Mouse (Mus musculus) small intestine, adult 2 months (tissue): ENCODE measurements around the gene Large2. TPM values are rescaled to one million over a fixed set of nuclear protein-coding genes. Genes with fewer than 3 reads are reported as not detected.
A peak's percentile ranks its signal among the peaks of the same experiment; 100 is the strongest.

Source experiments
- H3K27ac ChIP-seq: fragments of 200-500 bp; 2 replicates; pipeline ENCODE4 v1.5.1; 2012; ENCODE audit warnings: low read depth, low read length, control low read depth, inconsistent platforms; ENCODE audit not compliant: insufficient read depth
- H3K27me3 ChIP-seq: fragments of 200-500 bp; 2 replicates; pipeline ENCODE4 v1.6.1; 2012; ENCODE audit warnings: mild to moderate bottlenecking, moderate library complexity, low read length, inconsistent platforms; ENCODE audit not compliant: control insufficient read depth, insufficient read depth
- H3K36me3 ChIP-seq: fragments of 200-500 bp; 2 replicates; pipeline ENCODE4 v1.6.1; 2012; ENCODE audit warnings: mild to moderate bottlenecking, low read length, control low read depth, inconsistent platforms; ENCODE audit not compliant: control insufficient read depth, insufficient read depth
- H3K4me1 ChIP-seq: fragments of 200-500 bp; 2 replicates; pipeline ENCODE4 v1.6.1; 2012; ENCODE audit warnings: low read length, inconsistent platforms, mixed read lengths; ENCODE audit not compliant: control insufficient read depth, insufficient read depth, insufficient read length
- H3K4me3 ChIP-seq: fragments of 200-500 bp; 2 replicates; pipeline ENCODE4 v1.5.1; 2012; ENCODE audit warnings: low read depth, mild to moderate bottlenecking, control low read depth, inconsistent platforms, low read length, moderate library complexity
- CTCF ChIP-seq: fragments of 200-500 bp; IDR thresholded peaks from 2 replicates; pipeline ENCODE4 v1.5.1; 2012; ENCODE audit warnings: low read depth, mild to moderate bottlenecking, control low read depth, inconsistent platforms, low read length, moderate library complexity, mixed read lengths; ENCODE audit not compliant: insufficient replicate concordance, insufficient read length; ENCODE audit errors: extremely low read depth
- POLR2A ChIP-seq: fragments of 200-500 bp; IDR thresholded peaks from 2 replicates; pipeline ENCODE4 v1.6.1; 2012; ENCODE audit warnings: low read depth, mild to moderate bottlenecking, control low read depth, inconsistent platforms, low read length, moderate library complexity
- WGBS: fragments of 180-500 bp; shearing (Covaris S2); methylation state at CpG from one replicate; pipeline ENCODE4 v1.1.7; 2018; 5-methylcytosine and 5-hydroxymethylcytosine counted together
- polyA plus RNA-seq: library from polyadenylated mRNA; depleted of rRNA; stranded (reverse); fragments of >200 nt; gene quantifications from 2 replicates; pipeline ENCODE4 v1.2.3, GENCODE M21; 2012

Large2 gene
- polyA plus RNA-seq, 1 experiment, result 12.3 TPM

DNA sequence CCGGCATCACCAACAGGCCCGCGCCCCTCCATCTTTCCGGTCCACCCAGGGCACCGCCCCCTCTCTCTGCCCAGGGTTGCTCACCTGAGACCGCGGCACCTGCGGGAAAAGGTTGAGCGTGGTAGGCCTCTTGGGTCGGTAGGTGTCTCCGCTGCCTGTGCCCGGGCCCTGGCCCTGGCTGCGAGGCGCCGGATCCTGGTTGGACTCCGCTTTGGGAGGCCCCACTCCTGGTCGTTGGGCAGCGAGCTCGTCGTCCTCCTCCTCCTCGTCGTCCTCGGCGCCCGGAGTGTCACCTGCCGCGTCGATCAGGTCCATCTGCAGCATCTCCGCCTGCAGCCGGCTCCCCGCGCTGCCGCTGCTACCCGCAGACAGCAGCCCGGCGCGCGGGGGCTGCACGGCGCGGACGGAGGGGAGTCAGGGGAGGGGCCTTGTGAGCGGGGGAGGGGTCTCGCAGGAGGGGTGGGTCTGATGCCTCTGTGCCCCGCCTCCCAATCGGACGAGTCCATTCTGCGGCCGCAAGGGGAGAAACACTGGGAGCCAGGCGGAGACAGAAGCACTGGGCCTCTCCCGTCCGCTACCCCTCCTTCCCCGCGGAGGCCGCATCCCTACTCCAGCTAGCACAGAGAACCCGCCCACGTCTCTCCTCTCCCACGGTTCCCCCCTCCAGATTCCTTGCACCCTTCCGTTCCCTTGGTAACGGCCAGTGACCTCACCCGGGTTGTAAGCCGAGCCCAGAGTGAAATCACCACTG is 14.4 kb upstream of the Large2 start:
- Histone ChIP-seq H3K36me3 (no peaks in the 10 kb centered on the region), H3K27ac (no peak overlapping the region)
- 2% methylated on average over 62 of the region's 62 CpGs for WGBS

DNA sequence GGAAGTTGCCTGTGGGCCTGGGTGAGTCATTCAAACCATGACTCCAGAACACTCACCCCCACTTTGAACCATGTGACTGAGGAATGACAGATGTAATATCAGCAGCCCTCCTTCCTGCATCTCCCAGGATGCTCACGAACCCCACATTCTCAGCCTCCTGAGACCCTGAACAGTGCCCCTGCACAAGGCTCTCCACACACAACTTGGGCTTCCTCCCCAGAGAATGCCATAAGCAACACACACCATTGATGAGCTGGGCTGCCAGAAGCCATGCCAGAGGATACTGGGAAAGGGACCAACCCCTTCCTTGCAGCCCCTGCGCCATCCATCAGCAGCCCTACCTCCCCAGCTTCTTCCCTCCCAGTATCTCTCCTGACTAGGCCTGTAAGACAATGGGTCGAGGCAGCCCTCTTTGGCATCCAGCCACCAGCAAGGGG is 13.4 kb upstream of the Large2 start:
- H3K4me1 ChIP-seq, result no peaks in the 10 kb centered on the region; the same call in 1 of the 2 replicates
- no peak for TF ChIP-seq CTCF
- TF ChIP-seq POLR2A, result no peak
- 64% methylated on average over 3 of the region's 3 CpGs for WGBS
- no peak overlapping the region for H3K4me3 ChIP-seq
- no peaks in the 10 kb centered on the region for H3K36me3 ChIP-seq
- peaks cover 19% of the 10 kb centered on the region for H3K27me3 ChIP-seq
- no peak overlapping the region for H3K27ac ChIP-seq

More for the DNA sequence above, 14.4 kb upstream of the Large2 start:
- Histone ChIP-seq H3K27me3 (peaks cover 19% of the 10 kb centered on the region), H3K4me3 (peak overlapping the region; percentile 67), H3K4me1 (no peaks in the 10 kb centered on the region; the same call in 1 of the 2 replicates)
- TF ChIP-seq POLR2A (no peak), CTCF (no peak)

GRCm38 (mm10) chr2:92387646-92388045 is 13.0 kb upstream of the Large2 start:
- Histone ChIP-seq H3K4me1 (no peaks in the 10 kb centered on the region; the same call in 1 of the 2 replicates), H3K27ac (no peak overlapping the region), H3K36me3 (0 out of 2 replicates have a peak, but pooled peaks cover 2% of the 10 kb centered on the region), H3K27me3 (peaks cover 18% of the 10 kb centered on the region), H3K4me3 (no peak overlapping the region)
- TF ChIP-seq CTCF (no peak), POLR2A (no peak)
- WGBS, result 66% methylated on average over 4 of the region's 4 CpGs

DNA sequence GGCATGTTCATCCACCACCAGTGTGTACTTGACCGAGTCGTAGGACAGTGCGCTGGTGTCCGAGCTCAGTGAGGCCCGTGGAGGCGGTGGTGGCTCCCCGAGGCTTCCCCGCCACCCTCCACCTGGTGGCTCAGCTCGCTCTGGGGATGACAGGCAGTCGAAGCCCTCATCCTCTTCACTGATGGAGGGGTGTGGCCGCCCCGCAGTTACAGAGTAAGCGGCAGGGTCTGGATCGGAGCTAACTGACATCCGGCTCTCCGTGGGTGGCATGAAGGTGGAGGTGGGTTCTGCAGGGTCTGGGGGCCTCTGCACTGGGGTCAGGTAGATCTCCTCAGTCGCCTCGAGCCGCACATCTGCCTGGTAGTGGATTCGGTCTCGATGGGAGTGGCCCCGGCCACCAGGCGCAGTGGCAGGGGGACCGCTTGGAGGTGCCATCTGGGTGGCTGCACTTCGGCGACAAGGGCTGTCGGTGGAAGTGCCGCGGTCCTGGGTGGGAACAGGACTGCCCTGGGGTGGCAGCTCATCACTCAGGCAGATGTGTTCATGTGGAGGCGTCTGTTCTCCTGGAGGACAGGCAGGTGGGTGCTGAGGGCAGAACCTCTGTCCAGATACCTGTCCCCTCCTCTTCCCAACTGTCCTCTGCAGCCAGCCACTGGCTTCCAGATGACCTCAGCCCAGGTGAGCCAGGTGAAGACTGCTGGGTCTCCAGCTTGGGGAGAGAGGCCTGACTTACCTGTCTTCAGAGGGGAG is 12.3 kb upstream of the Large2 start:
- TF ChIP-seq POLR2A (no peak), CTCF (no peak)
- whole genome bisulfite sequencing, result 90% methylated on average over 30 of the region's 30 CpGs
- H3K27ac ChIP-seq, result no peak overlapping the region
- H3K4me1 ChIP-seq, result no peaks in the 10 kb centered on the region; the same call in 1 of the 2 replicates
- H3K36me3 ChIP-seq, result peaks cover 8% of the 10 kb centered on the region; the same call in 1 of the 2 replicates
- H3K27me3 ChIP-seq, result peaks cover 12% of the 10 kb centered on the region
- no peak overlapping the region for H3K4me3 ChIP-seq

DNA sequence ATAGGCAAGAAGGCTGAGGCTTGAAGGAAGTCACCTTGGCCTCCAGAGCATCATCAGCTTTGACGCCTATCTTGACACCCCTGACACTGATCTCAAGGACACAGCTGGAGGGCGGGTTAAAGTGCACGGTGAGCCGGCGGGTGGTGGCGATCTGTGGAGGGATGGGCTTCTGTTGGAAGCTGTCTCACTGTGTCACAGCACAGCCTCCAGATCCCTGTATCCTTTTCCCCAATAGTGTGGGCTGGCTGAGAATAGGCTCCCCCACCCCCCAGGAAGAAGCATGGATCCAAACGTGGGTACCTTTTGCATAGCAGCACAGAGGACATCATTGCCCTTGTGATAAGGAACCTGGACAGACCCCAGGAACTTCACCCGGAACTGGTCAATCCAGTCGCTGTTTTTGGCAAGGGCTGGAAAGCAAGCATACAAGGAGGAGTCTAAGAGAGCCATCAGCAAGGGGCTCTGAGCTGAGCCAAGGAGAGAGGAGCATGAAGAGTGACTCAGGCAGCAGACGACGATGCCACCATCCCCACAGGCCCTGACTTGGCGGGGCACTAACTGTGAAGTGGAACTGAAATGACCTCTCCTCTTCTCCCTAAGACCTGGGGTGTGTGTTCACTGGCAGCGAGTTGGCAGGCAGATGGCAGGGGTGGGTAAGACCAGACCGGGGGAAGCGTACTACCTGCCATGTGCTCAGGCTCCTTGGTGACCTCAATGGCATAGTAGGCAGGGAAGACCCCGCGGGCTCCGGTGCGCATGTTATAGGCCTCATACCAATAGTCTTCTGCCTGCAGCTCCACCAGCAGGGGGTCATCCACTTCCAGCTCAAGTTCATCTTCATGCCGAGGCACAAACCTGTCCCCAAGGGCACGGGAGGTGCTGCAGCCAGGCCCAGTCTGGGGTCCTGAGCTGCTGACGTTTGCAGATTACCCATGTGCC is 10.7 kb upstream of the Large2 start:
- H3K36me3 ChIP-seq, result peaks cover 22% of the 10 kb centered on the region
- WGBS, result 64% methylated on average over 22 of the region's 22 CpGs
- H3K4me3 ChIP-seq, result no peak overlapping the region
- peaks cover 6% of the 10 kb centered on the region for H3K27me3 ChIP-seq
- no peaks in the 10 kb centered on the region; the same call in 1 of the 2 replicates for H3K4me1 ChIP-seq
- no peak overlapping the region for H3K27ac ChIP-seq
- TF ChIP-seq POLR2A, result no peak
- TF ChIP-seq CTCF, result no peak

- 71% methylated on average over 4 of the region's 4 CpGs for WGBS
- Histone ChIP-seq H3K4me3 (no peak overlapping the region), H3K27me3 (no peaks in the 10 kb centered on the region; the same call in 1 of the 2 replicates)
Measured at GRCm38 (mm10) chr2:92384101-92384500, 9.4 kb upstream of the Large2 start.

More at GRCm38 (mm10) chr2:92384101-92384500, 9.4 kb upstream of the Large2 start:
- Histone ChIP-seq H3K4me1 (no peaks in the 10 kb centered on the region), H3K36me3 (peaks cover 35% of the 10 kb centered on the region), H3K27ac (no peak overlapping the region)
- TF ChIP-seq POLR2A (no peak), CTCF (no peak)
